Mouse (Mus musculus) C2C12 (cell line): ENCODE data around the gene Chst1. TPM values are rescaled to one million over a fixed set of nuclear protein-coding genes. Genes with fewer than 3 reads are reported as not detected.

Experiments used
- H3K27me3 ChIP-seq: one replicate; pipeline ENCODE4 v1.6.1; 2011; ENCODE audit not compliant: control insufficient read depth, insufficient read depth, insufficient read length
- H3K36me3 ChIP-seq: one replicate; pipeline ENCODE4 v1.6.1; 2011; ENCODE audit not compliant: control insufficient read depth, insufficient read depth
- H3K4me3 ChIP-seq: one replicate; pipeline ENCODE4 v1.5.1; 2011; ENCODE audit warnings: mild to moderate bottlenecking, control low read depth; ENCODE audit not compliant: poor library complexity, insufficient read depth, severe bottlenecking
- H3K79me2 ChIP-seq: one replicate; pipeline ENCODE4 v1.6.1; 2011; ENCODE audit not compliant: control insufficient read depth, insufficient read depth
- H3K79me3 ChIP-seq: one replicate; pipeline ENCODE4 v1.6.1; 2011; ENCODE audit warnings: low read depth, control low read depth
- H3ac ChIP-seq: one replicate; pipeline ENCODE3; 2011; ENCODE audit warnings: low read depth; ENCODE audit not compliant: control insufficient read depth, insufficient read length
- CEBPB ChIP-seq: IDR thresholded peaks from one replicate; pipeline ENCODE4 v1.6.1; 2011; ENCODE audit warnings: low read depth, mild to moderate bottlenecking, control low read depth, moderate library complexity
- CTCF ChIP-seq: IDR thresholded peaks from one replicate; pipeline ENCODE4 v1.5.1; 2011; ENCODE audit not compliant: control insufficient read depth, insufficient read depth, insufficient read length
- FOSL1 ChIP-seq: IDR thresholded peaks from one replicate; pipeline ENCODE4 v1.8.0; 2011; ENCODE audit warnings: mild to moderate bottlenecking, low read length; ENCODE audit not compliant: poor library complexity, insufficient read depth, severe bottlenecking
- MAX ChIP-seq: IDR thresholded peaks from one replicate; pipeline ENCODE4 v1.6.1; 2011; ENCODE audit warnings: mild to moderate bottlenecking, control low read depth
- MYOD1 ChIP-seq: IDR thresholded peaks from one replicate; pipeline ENCODE4 v1.6.1; 2011; ENCODE audit warnings: low read depth; ENCODE audit not compliant: control insufficient read depth, insufficient read length
- MYOG ChIP-seq: IDR thresholded peaks from one replicate; pipeline ENCODE4 v1.6.1; 2011; ENCODE audit not compliant: control insufficient read depth, insufficient read length; ENCODE audit errors: extremely low read depth
- USF1 ChIP-seq: IDR thresholded peaks from one replicate; pipeline ENCODE4 v1.6.1; 2011; ENCODE audit warnings: low read depth, mild to moderate bottlenecking, control low read depth, moderate library complexity
- polyA plus RNA-seq: library from polyadenylated mRNA; unstranded; fragments of >200 nt; fragmentation: generic; extraction: Trizol; gene quantifications from one replicate; pipeline ENCODE4 v1.2.1, GENCODE M21; 2012; ENCODE audit warnings: missing spikeins

Chst1 gene
- polyA plus RNA-seq, 1 experiment, result 13.1 TPM

GRCm38 (mm10) chr2:92613645-92614044, 14.1 kb downstream of the Chst1 start:
- peaks cover 52% of the 10 kb centered on the region for H3K36me3 ChIP-seq
- TF ChIP-seq FOSL1 (no peak), CEBPB (no peak), MYOG (no peak), MAX (no peak), CTCF (no peak), USF1 (no peak), MYOD1 (no peak)

GRCm38 (mm10) chr2:92614106-92614505, 14.6 kb downstream of the Chst1 start:
- no peak overlapping the region for H3K4me3 ChIP-seq
- H3K79me3 ChIP-seq, result peaks cover 11% of the 10 kb centered on the region
- no peak for TF ChIP-seq USF1
- no peak for TF ChIP-seq CTCF
- no peak for TF ChIP-seq MAX
- no peak for TF ChIP-seq MYOG
- no peak for TF ChIP-seq FOSL1
- no peak for TF ChIP-seq MYOD1
- no peak for TF ChIP-seq CEBPB

More at GRCm38 (mm10) chr2:92613645-92614044, 14.1 kb downstream of the Chst1 start:
- Histone ChIP-seq H3K79me2 (peaks cover 28% of the 10 kb centered on the region), H3K27me3 (no peaks in the 10 kb centered on the region), H3ac (no peak overlapping the region), H3K4me3 (no peak overlapping the region), H3K79me3 (peaks cover 11% of the 10 kb centered on the region)

GRCm38 (mm10) chr2:92617077-92617756, 17.7 kb downstream of the Chst1 start:
- TF ChIP-seq FOSL1 (no peak), USF1 (no peak), MAX (no peak), MYOG (no peak), MYOD1 (no peak), CTCF (no peak), CEBPB (no peak)
- no peak overlapping the region for H3K4me3 ChIP-seq
- no peaks in the 10 kb centered on the region for H3K27me3 ChIP-seq
- no peak overlapping the region for H3ac ChIP-seq
- peaks cover 24% of the 10 kb centered on the region for H3K36me3 ChIP-seq
- H3K79me2 ChIP-seq, result no peaks in the 10 kb centered on the region
- H3K79me3 ChIP-seq, result no peaks in the 10 kb centered on the region

More at GRCm38 (mm10) chr2:92614106-92614505, 14.6 kb downstream of the Chst1 start:
- Histone ChIP-seq H3ac (no peak overlapping the region), H3K27me3 (no peaks in the 10 kb centered on the region), H3K79me2 (peaks cover 23% of the 10 kb centered on the region), H3K36me3 (peaks cover 52% of the 10 kb centered on the region)

GRCm38 (mm10) chr2:92618016-92618415, 18.5 kb downstream of the Chst1 start:
- H3K36me3 ChIP-seq, result peaks cover 18% of the 10 kb centered on the region
- TF ChIP-seq CEBPB (no peak), MAX (no peak), CTCF (no peak), MYOD1 (no peak), USF1 (no peak), FOSL1 (no peak), MYOG (no peak)
- H3K79me2 ChIP-seq, result no peaks in the 10 kb centered on the region
- no peak overlapping the region for H3ac ChIP-seq
- H3K27me3 ChIP-seq, result no peaks in the 10 kb centered on the region
- no peaks in the 10 kb centered on the region for H3K79me3 ChIP-seq
- H3K4me3 ChIP-seq, result no peak overlapping the region

GRCm38 (mm10) chr2:92627633-92628032, 28.1 kb downstream of the Chst1 start:
- Histone ChIP-seq H3K27me3 (no peaks in the 10 kb centered on the region), H3K4me3 (no peak overlapping the region), H3ac (no peak overlapping the region), H3K36me3 (no peaks in the 10 kb centered on the region), H3K79me2 (no peaks in the 10 kb centered on the region), H3K79me3 (no peaks in the 10 kb centered on the region)
- TF ChIP-seq FOSL1, result no peak
- no peak for TF ChIP-seq CEBPB
- TF ChIP-seq USF1, result no peak
- no peak for TF ChIP-seq MYOD1
- TF ChIP-seq MYOG, result no peak
- TF ChIP-seq CTCF, result no peak
- TF ChIP-seq MAX, result no peak

GRCm38 (mm10) chr2:92630799-92631198, 31.3 kb downstream of the Chst1 start:
- H3K79me2 ChIP-seq, result no peaks in the 10 kb centered on the region
- H3K27me3 ChIP-seq, result peaks cover 4% of the 10 kb centered on the region
- H3ac ChIP-seq, result no peak overlapping the region
- H3K79me3 ChIP-seq, result no peaks in the 10 kb centered on the region
- H3K36me3 ChIP-seq, result no peaks in the 10 kb centered on the region
- TF ChIP-seq CTCF (no peak), USF1 (no peak), MAX (no peak), CEBPB (no peak), MYOG (no peak), FOSL1 (no peak), MYOD1 (no peak)
- H3K4me3 ChIP-seq, result no peak overlapping the region
